Mouse (Mus musculus) small intestine, adult 2 months (tissue): ENCODE data around the gene Ptbp3. TPM values are rescaled to one million over a fixed set of nuclear protein-coding genes. Genes with fewer than 3 reads are reported as not detected.

Experiments used
- H3K27ac ChIP-seq: fragments of 200-500 bp; 2 replicates; pipeline ENCODE4 v1.5.1; 2012; ENCODE audit warnings: low read depth, low read length, control low read depth, inconsistent platforms; ENCODE audit not compliant: insufficient read depth
- H3K27me3 ChIP-seq: fragments of 200-500 bp; 2 replicates; pipeline ENCODE4 v1.6.1; 2012; ENCODE audit warnings: mild to moderate bottlenecking, moderate library complexity, low read length, inconsistent platforms; ENCODE audit not compliant: control insufficient read depth, insufficient read depth
- H3K36me3 ChIP-seq: fragments of 200-500 bp; 2 replicates; pipeline ENCODE4 v1.6.1; 2012; ENCODE audit warnings: mild to moderate bottlenecking, low read length, control low read depth, inconsistent platforms; ENCODE audit not compliant: control insufficient read depth, insufficient read depth
- H3K4me1 ChIP-seq: fragments of 200-500 bp; 2 replicates; pipeline ENCODE4 v1.6.1; 2012; ENCODE audit warnings: low read length, inconsistent platforms, mixed read lengths; ENCODE audit not compliant: control insufficient read depth, insufficient read depth, insufficient read length
- H3K4me3 ChIP-seq: fragments of 200-500 bp; 2 replicates; pipeline ENCODE4 v1.5.1; 2012; ENCODE audit warnings: low read depth, mild to moderate bottlenecking, control low read depth, inconsistent platforms, low read length, moderate library complexity
- CTCF ChIP-seq: fragments of 200-500 bp; IDR thresholded peaks from 2 replicates; pipeline ENCODE4 v1.5.1; 2012; ENCODE audit warnings: low read depth, mild to moderate bottlenecking, control low read depth, inconsistent platforms, low read length, moderate library complexity, mixed read lengths; ENCODE audit not compliant: insufficient replicate concordance, insufficient read length; ENCODE audit errors: extremely low read depth
- POLR2A ChIP-seq: fragments of 200-500 bp; IDR thresholded peaks from 2 replicates; pipeline ENCODE4 v1.6.1; 2012; ENCODE audit warnings: low read depth, mild to moderate bottlenecking, control low read depth, inconsistent platforms, low read length, moderate library complexity
- WGBS: fragments of 180-500 bp; shearing (Covaris S2); methylation state at CpG from one replicate; pipeline ENCODE4 v1.1.7; 2018; 5-methylcytosine and 5-hydroxymethylcytosine counted together
- polyA plus RNA-seq: library from polyadenylated mRNA; depleted of rRNA; stranded (reverse); fragments of >200 nt; gene quantifications from 2 replicates; pipeline ENCODE4 v1.2.3, GENCODE M21; 2012

The Ptbp3 gene
- polyA plus RNA-seq, 1 experiment, result 45.8 TPM

DNA sequence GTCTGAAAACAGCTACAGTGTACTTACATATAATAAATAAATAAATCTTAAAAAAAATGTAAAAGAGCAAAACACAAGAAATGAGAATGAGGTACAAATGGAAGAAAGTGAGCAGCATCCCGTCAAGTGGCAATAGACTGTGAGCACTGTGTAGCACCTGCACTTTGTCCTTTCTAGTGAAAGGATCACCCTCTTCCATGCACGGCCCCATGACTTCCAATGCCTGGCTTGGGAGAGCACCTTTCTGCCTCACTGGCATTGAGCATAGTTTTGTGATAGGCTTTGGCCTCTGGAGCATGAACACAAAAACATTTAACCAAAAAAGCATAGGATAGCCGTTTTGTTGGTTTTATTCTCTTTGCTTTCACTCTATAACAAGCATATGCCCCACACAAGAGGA lies 21.7 kb downstream of the Ptbp3 start:
- peaks cover 8% of the 10 kb centered on the region; the same call in 1 of the 2 replicates for H3K4me1 ChIP-seq
- H3K27me3 ChIP-seq, result no peaks in the 10 kb centered on the region
- H3K4me3 ChIP-seq, result no peak overlapping the region
- no peak overlapping the region for H3K27ac ChIP-seq
- 44% methylated on average over 3 of the region's 3 CpGs for WGBS
- peaks cover 13% of the 10 kb centered on the region for H3K36me3 ChIP-seq
- TF ChIP-seq POLR2A (no peak), CTCF (no peak)

DNA sequence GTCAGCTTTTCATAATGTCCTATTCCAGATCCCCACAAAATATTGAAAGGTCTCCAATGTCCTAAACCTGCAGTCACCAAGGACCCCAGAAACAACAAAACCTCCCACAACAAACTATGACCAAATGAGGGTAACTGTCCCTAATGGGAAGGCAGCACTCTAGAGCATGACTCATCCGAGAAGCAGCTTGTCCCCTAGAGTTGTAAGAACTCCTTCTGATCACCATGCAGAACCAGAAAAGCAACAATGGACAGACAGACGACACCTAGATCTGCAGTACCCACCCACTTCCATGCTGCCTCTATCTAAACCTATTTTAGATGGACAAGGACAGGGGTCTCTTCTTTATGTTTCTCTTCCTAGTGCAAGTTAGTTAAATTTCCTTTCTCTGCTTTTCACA lies 22.4 kb downstream of the Ptbp3 start:
- Histone ChIP-seq H3K36me3 (peaks cover 15% of the 10 kb centered on the region), H3K4me1 (peaks cover 8% of the 10 kb centered on the region; the same call in 1 of the 2 replicates), H3K27ac (no peak overlapping the region), H3K4me3 (no peak overlapping the region), H3K27me3 (no peaks in the 10 kb centered on the region)
- 44% methylated on average over 2 of the region's 2 CpGs for WGBS
- TF ChIP-seq POLR2A (no peak), CTCF (no peak)

DNA sequence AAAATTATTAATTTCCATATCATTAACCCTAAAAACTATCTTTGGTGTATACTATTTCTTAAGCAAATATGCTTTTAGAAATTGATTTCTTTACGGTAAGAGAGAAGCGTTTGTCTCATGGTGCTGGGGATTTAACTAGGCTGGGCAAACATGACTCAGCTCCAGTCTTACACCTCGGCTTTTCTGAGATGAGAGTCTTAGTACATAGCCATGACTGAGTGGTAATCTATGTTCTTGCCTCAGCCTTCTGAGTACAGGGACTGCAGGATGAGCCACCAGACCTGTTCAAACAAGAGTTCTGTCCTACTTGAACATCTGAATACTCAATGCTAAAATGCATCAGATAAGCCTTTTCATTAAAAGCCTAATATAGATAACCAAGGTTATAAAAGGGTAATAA lies 24.3 kb downstream of the Ptbp3 start:
- Histone ChIP-seq H3K4me1 (peaks cover 8% of the 10 kb centered on the region; the same call in 1 of the 2 replicates), H3K27ac (no peak overlapping the region), H3K4me3 (no peak overlapping the region), H3K36me3 (peaks cover 18% of the 10 kb centered on the region), H3K27me3 (no peaks in the 10 kb centered on the region)
- WGBS, result 50% methylated on average over 3 of the region's 3 CpGs
- TF ChIP-seq CTCF, result no peak
- TF ChIP-seq POLR2A, result no peak

DNA sequence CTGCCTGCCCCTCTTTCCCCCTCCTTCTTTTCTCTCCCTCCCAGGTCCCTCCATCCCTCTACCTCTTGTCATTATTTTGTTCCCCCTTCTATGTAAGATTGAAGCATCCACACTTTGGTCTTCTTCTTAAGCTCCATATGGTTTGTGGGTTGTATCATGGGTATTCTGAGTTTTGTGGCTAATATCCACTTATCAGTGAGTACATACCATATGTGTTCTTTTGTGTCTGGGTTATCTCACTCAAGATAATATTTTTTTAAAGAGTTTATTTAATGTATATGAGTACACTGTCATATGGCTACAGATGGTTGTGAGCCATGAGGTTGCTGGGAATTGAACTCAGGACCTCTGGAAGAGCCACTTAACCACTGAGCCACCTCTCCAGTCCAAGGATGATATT lies 38.8 kb downstream of the Ptbp3 start:
- H3K36me3 ChIP-seq, result peaks cover 43% of the 10 kb centered on the region
- no peak overlapping the region for H3K4me3 ChIP-seq
- H3K27me3 ChIP-seq, result no peaks in the 10 kb centered on the region
- no peak overlapping the region for H3K27ac ChIP-seq
- TF ChIP-seq POLR2A (no peak), CTCF (no peak)
- H3K4me1 ChIP-seq, result no peaks in the 10 kb centered on the region

DNA sequence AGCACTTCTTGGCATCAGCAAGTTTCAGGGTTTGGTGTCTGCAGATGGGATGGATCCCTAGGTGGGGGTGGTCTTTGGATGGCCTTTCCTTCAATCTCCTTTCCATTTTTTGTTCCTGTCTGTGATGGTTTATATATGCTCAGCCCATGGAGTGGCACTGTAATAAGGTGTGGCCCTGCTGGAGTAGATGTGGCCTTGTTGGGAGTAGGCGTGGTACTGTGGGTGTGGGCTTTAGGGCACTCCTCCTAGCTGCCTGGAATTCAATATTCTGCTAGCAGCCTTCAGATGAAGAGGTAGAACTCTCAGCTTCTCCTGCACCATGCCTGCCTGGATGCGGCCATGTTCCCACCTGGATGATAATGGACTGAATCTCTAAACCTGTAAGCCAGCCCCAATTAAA lies 39.6 kb downstream of the Ptbp3 start:
- Histone ChIP-seq H3K36me3 (peaks cover 41% of the 10 kb centered on the region), H3K4me3 (no peak overlapping the region), H3K27me3 (no peaks in the 10 kb centered on the region), H3K4me1 (no peaks in the 10 kb centered on the region), H3K27ac (no peak overlapping the region)
- 91% methylated on average over 2 of the region's 2 CpGs for WGBS
- TF ChIP-seq CTCF, result no peak
- no peak for TF ChIP-seq POLR2A

DNA sequence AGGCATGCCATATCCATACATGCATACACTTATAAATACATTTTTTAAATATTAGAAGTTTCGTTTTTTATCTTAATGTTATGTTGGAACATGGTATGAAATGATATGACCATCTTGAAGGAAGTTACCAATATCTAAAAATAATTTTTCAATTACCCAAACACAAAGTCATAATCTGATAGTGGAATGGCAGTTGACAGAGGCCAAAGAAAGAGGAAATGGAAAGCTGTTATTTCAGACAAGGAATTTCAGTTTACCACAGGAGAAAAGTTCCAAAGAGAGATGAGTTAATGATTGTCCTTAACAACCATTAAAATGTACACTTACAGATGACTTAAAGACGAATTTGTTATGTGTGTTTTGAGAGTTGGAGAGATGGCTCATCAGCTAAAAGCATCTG lies 41.4 kb downstream of the Ptbp3 start:
- H3K27ac ChIP-seq, result no peak overlapping the region
- WGBS, result 44% methylated on average over 2 of the region's 2 CpGs
- TF ChIP-seq CTCF, result no peak
- TF ChIP-seq POLR2A, result no peak
- peaks cover 37% of the 10 kb centered on the region for H3K36me3 ChIP-seq
- no peaks in the 10 kb centered on the region for H3K4me1 ChIP-seq
- no peak overlapping the region for H3K4me3 ChIP-seq
- no peaks in the 10 kb centered on the region for H3K27me3 ChIP-seq

DNA sequence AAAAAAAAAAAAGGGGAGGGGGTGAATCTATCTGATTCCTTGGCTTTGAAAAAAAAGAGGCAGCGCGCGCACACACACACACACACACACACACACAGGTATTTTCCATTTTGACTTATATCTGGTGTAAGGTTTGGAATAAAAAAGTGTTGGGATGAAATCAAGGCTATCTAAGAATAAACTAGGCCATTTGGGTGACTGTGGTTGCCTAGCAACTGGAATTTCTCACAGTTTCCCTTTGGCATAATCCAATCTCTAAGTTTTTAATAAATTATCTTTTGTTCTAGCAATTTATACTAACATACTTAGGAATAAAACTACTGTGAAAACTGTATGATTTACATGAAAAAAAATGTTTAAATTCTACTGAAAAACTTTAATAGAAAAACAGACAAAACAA lies 42.5 kb downstream of the Ptbp3 start:
- Histone ChIP-seq H3K27ac (no peak overlapping the region), H3K4me1 (no peaks in the 10 kb centered on the region), H3K36me3 (peaks cover 39% of the 10 kb centered on the region), H3K27me3 (no peaks in the 10 kb centered on the region), H3K4me3 (no peak overlapping the region)
- 95% methylated on average over 3 of the region's 3 CpGs for WGBS
- TF ChIP-seq CTCF, result no peak
- no peak for TF ChIP-seq POLR2A

DNA sequence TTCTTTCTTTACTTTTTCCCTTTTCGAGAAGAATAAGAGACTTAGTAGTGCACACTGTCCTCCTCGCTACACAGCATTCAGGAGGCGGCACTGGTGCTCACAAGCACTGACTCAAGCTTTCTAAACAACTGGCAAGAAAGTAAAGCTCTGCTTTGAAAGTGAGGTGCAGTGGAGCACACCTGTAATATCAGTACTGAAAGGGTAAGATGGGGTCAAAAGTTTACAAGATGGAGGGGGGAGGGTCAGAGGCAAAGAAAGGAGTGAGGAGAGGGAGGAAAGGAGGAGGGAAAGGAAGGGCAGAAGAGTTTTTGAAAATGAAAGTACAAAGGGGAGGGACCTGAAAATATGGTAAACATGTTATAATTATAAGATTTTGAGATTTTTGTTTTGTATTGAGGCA lies 43.7 kb downstream of the Ptbp3 start:
- Histone ChIP-seq H3K36me3 (peaks cover 41% of the 10 kb centered on the region), H3K27me3 (no peaks in the 10 kb centered on the region), H3K4me3 (no peak overlapping the region), H3K27ac (no peak overlapping the region), H3K4me1 (no peaks in the 10 kb centered on the region)
- 85% methylated on average over 3 of the region's 3 CpGs for whole genome bisulfite sequencing
- TF ChIP-seq CTCF (no peak), POLR2A (no peak)

DNA sequence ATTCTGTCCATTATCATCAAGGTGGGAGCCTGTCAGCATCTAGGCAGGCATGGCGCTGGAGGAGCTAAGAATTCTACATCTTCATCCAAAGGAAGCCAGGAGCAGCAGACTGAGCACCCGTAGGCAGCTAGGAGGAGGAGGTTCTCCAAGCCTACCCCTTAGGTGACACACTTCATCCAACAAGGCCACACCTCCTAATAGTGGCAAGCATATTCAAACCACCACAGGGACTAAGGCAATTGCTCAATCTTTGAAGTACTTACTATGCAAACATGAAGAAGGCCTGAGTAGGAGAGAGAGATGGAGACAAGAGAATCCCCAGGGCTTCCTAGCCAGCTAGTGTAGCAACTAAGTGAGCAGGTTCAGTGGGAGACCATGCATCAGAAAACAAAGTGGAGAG lies 58.1 kb downstream of the Ptbp3 start:
- WGBS, result 95% methylated on average over 2 of the region's 2 CpGs
- TF ChIP-seq POLR2A, result no peak
- no peak for TF ChIP-seq CTCF
- peaks cover 41% of the 10 kb centered on the region for H3K36me3 ChIP-seq

More for the DNA sequence above, 58.1 kb downstream of the Ptbp3 start:
- no peaks in the 10 kb centered on the region for H3K4me1 ChIP-seq
- H3K4me3 ChIP-seq, result no peak overlapping the region
- no peaks in the 10 kb centered on the region for H3K27me3 ChIP-seq
- no peak overlapping the region for H3K27ac ChIP-seq
